Mouse (Mus musculus) stomach, postnatal 0 days (tissue): ENCODE data around the gene Enpep. TPM values are rescaled to one million over a fixed set of nuclear protein-coding genes. Genes with fewer than 3 reads are reported as not detected.

ENCODE experiments used
- ATAC-seq: fragments of 200-750 bp; cut with Nextera tagmentation; 2 replicates; pipeline ENCODE4 v1.8.0; 2017; ENCODE audit not compliant: low FRiP score, low TSS enrichment
- DNase-seq: peaks from one replicate; pipeline ENCODE4 v3.0.0-alpha.2; 2016; ENCODE audit warnings: low spot score
- H3K27ac ChIP-seq: fragments of 300-500 bp; sonication (generic); replicated peaks from 2 replicates; pipeline ENCODE4 v1.5.1; 2014; ENCODE audit warnings: mild to moderate bottlenecking, control low read depth
- H3K27me3 ChIP-seq: fragments of 300-500 bp; sonication (generic); 2 replicates; pipeline ENCODE4 v1.6.1; 2014; ENCODE audit warnings: low read length; ENCODE audit not compliant: control insufficient read depth, insufficient read depth
- H3K36me3 ChIP-seq: fragments of 300-500 bp; sonication (generic); 2 replicates; pipeline ENCODE4 v1.6.1; 2014; ENCODE audit warnings: low read length, mixed read lengths; ENCODE audit not compliant: control insufficient read depth, insufficient read depth
- H3K4me1 ChIP-seq: fragments of 300-500 bp; sonication (generic); replicated peaks from 2 replicates; pipeline ENCODE4 v1.6.1; 2014; ENCODE audit warnings: antibody characterized with exemption; ENCODE audit not compliant: control insufficient read depth, insufficient read depth
- H3K4me2 ChIP-seq: fragments of 300-500 bp; sonication (generic); replicated peaks from 2 replicates; pipeline ENCODE4 v1.6.1; 2014; ENCODE audit warnings: low read depth, mild to moderate bottlenecking, control low read depth, moderate library complexity
- H3K4me3 ChIP-seq: fragments of 300-500 bp; sonication (generic); 2 replicates; pipeline ENCODE4 v1.5.1; 2014; ENCODE audit warnings: low read depth, low read length, control low read depth
- H3K9ac ChIP-seq: fragments of 300-500 bp; sonication (generic); 2 replicates; pipeline ENCODE4 v1.6.1; 2014; ENCODE audit warnings: mild to moderate bottlenecking, low read length, control low read depth, mixed read lengths
- H3K9me3 ChIP-seq: fragments of 300-500 bp; sonication (generic); 2 replicates; pipeline ENCODE4 v1.6.1; 2016; ENCODE audit warnings: low read length; ENCODE audit not compliant: control insufficient read depth
- CTCF ChIP-seq: IDR thresholded peaks from 2 replicates; pipeline ENCODE4 v1.5.1; 2016; ENCODE audit warnings: antibody characterized with exemption, low read depth, mild to moderate bottlenecking, moderate library complexity
- EP300 ChIP-seq: optimal IDR thresholded peaks from 2 replicates; pipeline ENCODE3; 2016; ENCODE audit warnings: antibody characterized with exemption
- WGBS: fragments of 180-500 bp; shearing (Covaris S2); extraction: QIAGEN DNeasy Blood & Tissue Kit; methylation state at CpG from one replicate; pipeline ENCODE4 v1.1.7; 2014; 5-methylcytosine and 5-hydroxymethylcytosine counted together
- polyA plus RNA-seq: library from polyadenylated mRNA; unstranded; fragments of >200 nt; fragmentation: Nextera tagmentation; extraction: Ambion mirVana; gene quantifications from 2 replicates; pipeline ENCODE4 v1.2.1, GENCODE M21; 2015

The Enpep gene
- polyA plus RNA-seq, 1 experiment from 2014 or later: 6.3 TPM

DNA sequence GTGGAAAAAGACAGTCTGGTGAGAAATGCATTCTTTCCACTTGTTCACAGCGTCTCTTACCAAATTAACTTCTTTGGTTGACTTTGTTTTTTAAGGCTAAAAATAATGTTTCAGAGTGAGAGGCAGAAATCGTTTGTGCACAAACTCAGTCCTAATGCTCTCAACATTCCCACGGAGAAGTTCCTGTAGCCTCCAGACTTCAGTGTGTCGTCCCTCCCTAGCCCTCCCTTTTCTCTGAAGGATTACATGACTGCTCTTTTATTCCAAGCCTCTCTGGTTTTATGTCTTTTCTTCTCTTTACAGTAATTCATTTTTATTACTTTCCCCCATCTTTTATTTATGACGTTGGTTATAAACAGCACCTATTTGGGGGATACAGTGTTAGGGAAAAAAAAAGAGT lies 22.6 kb downstream of the Enpep start:
- ATAC-seq (no peak), DNase-seq (no peak)
- WGBS: 56% methylated on average over 5 of the region's 5 CpGs
- no peaks in the 10 kb centered on the region for H3K9me3 ChIP-seq
- H3K4me1 ChIP-seq: no peaks in the 10 kb centered on the region
- TF ChIP-seq EP300 (no peak), CTCF (no peak)
- no peaks in the 10 kb centered on the region for H3K36me3 ChIP-seq
- H3K27ac ChIP-seq: no peak overlapping the region
- no peak overlapping the region for H3K9ac ChIP-seq
- H3K4me2 ChIP-seq: no peak overlapping the region
- no peaks in the 10 kb centered on the region for H3K27me3 ChIP-seq
- H3K4me3 ChIP-seq: no peak overlapping the region

DNA sequence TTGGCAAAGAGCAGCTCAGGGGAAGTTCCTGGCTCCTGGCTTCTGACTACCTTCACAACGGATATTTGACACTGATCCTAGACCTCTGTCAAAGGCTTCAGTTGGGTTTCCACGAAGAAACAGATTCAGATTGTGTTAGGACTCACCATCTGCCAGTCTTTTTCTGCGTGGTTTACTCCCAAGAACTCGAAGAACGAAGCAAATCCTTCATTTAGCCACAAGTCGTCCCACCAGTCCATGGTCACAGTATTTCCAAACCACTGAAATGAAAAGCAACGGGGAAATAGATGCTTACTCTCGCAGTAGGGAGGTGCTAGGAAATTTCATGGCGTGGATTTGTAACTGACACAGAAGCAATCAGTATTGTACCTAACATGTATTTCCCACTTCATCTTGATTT lies 23.6 kb downstream of the Enpep start:
- TF ChIP-seq EP300: no peak
- TF ChIP-seq CTCF: peak; percentile 61
- WGBS: 63% methylated on average over 9 of the region's 9 CpGs
- DNase-seq (no peak), ATAC-seq (no peak)
- Histone ChIP-seq H3K4me3 (no peak overlapping the region), H3K27ac (no peak overlapping the region), H3K9me3 (no peaks in the 10 kb centered on the region), H3K9ac (no peak overlapping the region), H3K36me3 (no peaks in the 10 kb centered on the region), H3K4me1 (no peaks in the 10 kb centered on the region), H3K27me3 (no peaks in the 10 kb centered on the region), H3K4me2 (no peak overlapping the region)

- no peak overlapping the region for H3K4me3 ChIP-seq
- H3K9ac ChIP-seq: no peak overlapping the region
- ATAC-seq (0 out of 2 replicates have a peak, but pooled peaks have one; percentile 61), DNase-seq (no peak)
- H3K36me3 ChIP-seq: no peaks in the 10 kb centered on the region
- TF ChIP-seq EP300 (no peak), CTCF (peak; percentile 82)
- H3K27me3 ChIP-seq: no peaks in the 10 kb centered on the region
- WGBS: 31% methylated on average over 10 of the region's 10 CpGs
- no peaks in the 10 kb centered on the region for H3K9me3 ChIP-seq
- no peak overlapping the region for H3K27ac ChIP-seq
- H3K4me2 ChIP-seq: no peak overlapping the region
- no peaks in the 10 kb centered on the region for H3K4me1 ChIP-seq
Measured at GRCm38 (mm10) chr3:129308102-129308752, 24.3 kb downstream of the Enpep start.

DNA sequence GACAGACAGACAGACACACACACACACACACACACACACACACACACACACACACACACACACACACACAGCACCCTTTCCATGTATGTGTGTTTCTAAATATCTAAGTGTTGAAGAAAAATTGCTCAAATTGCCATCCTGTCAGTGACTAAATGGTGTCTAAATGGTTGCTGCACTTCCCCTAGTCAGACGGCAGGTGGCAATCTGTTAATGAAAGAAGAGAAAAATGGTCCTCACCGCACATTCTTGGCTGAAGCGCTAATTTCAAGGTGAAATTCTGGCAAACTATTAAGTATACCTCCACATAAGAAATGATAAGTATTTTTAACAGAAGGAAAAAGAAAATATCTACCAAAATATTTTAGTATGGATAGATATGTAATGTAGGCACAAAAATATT lies 28.6 kb downstream of the Enpep start:
- no peak for TF ChIP-seq EP300
- peak; percentile 89 for TF ChIP-seq CTCF
- H3K27ac ChIP-seq: no peak overlapping the region
- H3K4me2 ChIP-seq: no peak overlapping the region
- WGBS: 5% methylated on average over 3 of the region's 3 CpGs
- H3K36me3 ChIP-seq: no peaks in the 10 kb centered on the region
- no peak overlapping the region for H3K9ac ChIP-seq
- no peak for ATAC-seq
- no peak for DNase-seq
- no peaks in the 10 kb centered on the region for H3K27me3 ChIP-seq
- no peaks in the 10 kb centered on the region for H3K4me1 ChIP-seq
- H3K4me3 ChIP-seq: no peak overlapping the region
- no peaks in the 10 kb centered on the region for H3K9me3 ChIP-seq

DNA sequence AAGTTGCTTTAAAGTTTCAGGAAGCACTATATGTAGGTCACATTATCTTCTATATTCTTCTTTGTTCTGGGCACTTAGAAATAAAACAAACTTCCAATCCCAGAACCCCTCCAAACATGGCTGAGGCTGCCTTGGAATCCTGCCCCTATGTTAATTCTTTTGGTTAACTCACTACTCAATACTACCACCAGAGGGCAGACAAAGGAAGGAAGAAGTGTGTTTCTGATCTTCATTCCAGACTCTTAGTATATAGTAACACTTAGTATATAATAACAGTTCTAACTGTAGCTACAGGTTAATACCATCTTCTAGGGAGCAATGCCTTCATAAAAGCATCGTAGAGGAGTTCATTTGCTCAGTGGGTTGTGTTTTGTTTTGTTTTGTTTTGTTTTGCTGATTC lies 32.6 kb downstream of the Enpep start:
- DNase-seq (no peak), ATAC-seq (no peak)
- no peaks in the 10 kb centered on the region for H3K27me3 ChIP-seq
- H3K4me2 ChIP-seq: no peak overlapping the region
- peak; percentile 85 for TF ChIP-seq CTCF
- no peak for TF ChIP-seq EP300
- H3K4me1 ChIP-seq: no peaks in the 10 kb centered on the region
- no peak overlapping the region for H3K9ac ChIP-seq
- no peaks in the 10 kb centered on the region for H3K36me3 ChIP-seq
- 50% methylated on average over 1 of the region's 1 CpGs for WGBS
- H3K4me3 ChIP-seq: no peak overlapping the region
- H3K9me3 ChIP-seq: no peaks in the 10 kb centered on the region
- no peak overlapping the region for H3K27ac ChIP-seq

GRCm38 (mm10) chr3:129298606-129299005 lies 33.9 kb downstream of the Enpep start:
- H3K4me2 ChIP-seq: no peak overlapping the region
- no peak for DNase-seq
- no peaks in the 10 kb centered on the region for H3K9me3 ChIP-seq
- no peak for TF ChIP-seq EP300
- TF ChIP-seq CTCF: no peak
- WGBS: 73% methylated on average over 8 of the region's 8 CpGs
- H3K27ac ChIP-seq: no peak overlapping the region
- no peak overlapping the region for H3K9ac ChIP-seq
- no peaks in the 10 kb centered on the region for H3K4me1 ChIP-seq
- H3K36me3 ChIP-seq: no peaks in the 10 kb centered on the region
- no peak for ATAC-seq
- H3K4me3 ChIP-seq: no peak overlapping the region
- H3K27me3 ChIP-seq: no peaks in the 10 kb centered on the region
